Mouse (Mus musculus) frontal cortex, postnatal 14 days (tissue): ENCODE measurements around the gene Napsa.

Source experiments
- DNase-seq, 2 experiments: peaks; one replicate each; pipeline ENCODE4 v3.0.0; 2022; ENCODE audit warnings: low spot score in 2 of 2

Napsa gene

DNA sequence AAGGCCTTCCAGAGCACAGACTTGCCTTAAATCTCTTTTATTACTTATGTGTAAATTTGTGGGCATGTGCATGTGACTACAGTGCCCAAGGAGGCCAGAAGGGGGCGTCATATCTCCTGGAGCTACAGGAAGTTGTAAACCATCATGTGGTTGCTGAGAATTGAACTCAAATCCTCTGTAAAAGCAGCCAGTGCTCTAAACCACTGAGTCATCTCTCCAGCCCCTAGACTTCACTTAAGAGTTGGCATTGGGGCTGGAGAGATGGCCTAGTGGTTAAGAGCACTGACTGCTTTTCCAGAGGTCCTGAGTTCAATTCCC, 53.8 kb downstream of the Napsa start:
- DNase-seq = no peak

DNA sequence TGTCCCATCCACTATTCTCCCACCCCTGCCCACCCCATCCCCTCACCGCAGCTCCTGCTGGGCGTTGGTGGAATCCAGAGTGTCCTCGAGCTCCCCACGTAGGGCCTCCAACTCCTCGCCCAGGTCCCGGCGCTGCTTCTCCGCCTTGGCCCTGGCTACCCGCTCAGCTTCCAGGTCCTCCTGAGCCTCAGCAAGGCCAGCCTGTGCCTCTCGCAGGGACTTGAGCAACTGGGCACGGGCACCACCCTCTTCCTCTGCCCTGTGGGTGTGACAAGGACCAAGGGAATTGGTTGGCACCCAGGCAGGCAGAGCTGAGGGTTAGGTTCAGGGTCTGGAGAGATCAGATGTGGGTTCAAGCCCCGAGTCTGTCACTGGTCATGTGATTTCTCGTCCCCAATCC, 54.8 kb downstream of the Napsa start:
- DNase-seq = no peak

DNA sequence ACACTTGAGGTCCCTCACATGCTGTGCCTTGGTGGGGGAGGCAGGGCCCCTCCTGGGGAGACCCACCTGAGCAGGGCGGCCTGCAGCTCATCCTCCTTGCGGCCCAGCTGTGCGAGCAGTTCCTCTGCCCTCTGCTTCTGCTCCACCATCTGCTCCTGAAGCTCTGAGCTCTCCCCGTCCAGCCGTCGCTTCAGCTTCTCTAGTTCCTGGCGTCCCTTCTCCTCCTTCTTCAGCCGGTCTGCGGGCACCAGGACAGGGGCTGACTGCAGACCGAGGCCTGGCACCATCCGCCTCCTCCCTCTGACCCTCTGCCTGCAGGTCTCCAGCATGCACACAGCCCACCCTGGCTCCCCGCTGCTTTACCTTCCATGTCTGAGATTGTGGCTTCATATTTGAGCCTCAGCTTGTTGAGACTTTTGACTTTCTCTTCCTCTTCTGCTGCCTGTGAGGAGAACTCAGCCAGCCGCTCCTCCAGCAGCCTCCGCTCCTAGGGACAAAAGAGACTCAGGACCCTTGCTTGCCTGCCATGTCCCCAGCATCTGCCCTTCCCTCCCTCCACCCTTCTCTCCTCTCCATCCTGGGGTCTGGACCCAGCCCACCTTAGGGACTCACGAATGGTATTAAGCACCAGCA, 56.3 kb downstream of the Napsa start:
- no peak for DNase-seq

DNA sequence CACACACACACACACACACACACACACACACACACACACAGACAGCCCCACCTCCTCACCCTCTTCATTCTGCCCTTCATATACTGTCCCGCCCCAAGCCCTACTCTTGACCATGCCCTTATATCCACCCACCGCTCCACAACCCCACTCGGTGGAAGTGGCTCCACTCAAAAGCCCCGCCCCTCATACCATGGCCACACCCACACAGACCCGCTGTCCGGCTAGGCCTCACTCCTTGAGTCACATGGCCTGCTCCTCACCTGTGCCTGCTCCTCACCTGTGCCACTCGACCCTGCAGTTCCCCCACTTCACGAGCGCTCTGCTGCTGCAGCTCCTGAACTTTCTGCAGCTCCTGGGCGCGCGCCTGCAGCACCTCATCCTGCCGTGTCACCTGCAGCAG, 58.3 kb downstream of the Napsa start:
- no peak for DNase-seq

DNA sequence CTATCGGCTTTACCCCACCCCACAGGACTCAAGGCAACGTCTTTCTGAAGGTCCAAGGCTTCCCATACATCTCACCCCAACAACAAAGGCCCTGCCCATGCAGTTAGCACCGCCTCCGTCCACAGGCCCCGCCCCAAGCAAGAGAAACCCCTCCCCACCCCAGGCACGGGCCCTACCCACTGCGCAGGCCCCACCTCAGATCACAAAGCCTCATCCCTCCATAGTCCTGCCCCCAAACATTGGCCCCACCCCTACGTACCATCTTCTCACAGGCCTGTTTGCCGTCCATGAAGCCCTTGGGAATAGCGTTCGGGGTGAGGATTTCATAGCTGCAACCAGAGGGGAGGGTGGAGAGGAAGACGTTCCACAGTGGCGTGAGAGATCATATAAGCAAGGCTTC, 60.5 kb downstream of the Napsa start:
- no peak for DNase-seq

DNA sequence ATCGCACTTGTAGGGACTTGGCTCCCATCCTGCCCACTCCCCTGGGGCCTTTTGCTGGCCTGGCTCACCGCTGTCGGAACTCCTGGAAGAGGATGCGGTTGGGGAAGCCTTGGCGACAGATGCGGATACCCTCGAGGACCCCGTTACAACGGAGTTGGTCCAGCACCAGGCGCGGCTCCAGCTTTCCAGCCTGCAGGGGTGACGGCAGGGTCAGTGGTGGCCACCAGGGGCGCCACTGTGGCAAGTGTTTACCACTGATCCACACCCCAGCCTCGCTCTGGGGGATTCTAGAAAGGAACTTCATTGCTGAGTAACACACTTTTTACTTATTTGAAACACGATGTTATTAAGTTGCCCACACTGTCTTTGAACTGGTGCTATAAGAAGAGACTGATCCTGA, 61.2 kb downstream of the Napsa start:
- no peak for DNase-seq
